Mouse (Mus musculus): ENCODE data around the gene Cdc42se1. TPM values are rescaled to one million over a fixed set of nuclear protein-coding genes. Genes with fewer than 3 reads are reported as not detected.

Cdc42se1 gene
- polyA plus RNA-seq, 1 experiment from 2014 or later, result 63.3 TPM

DNA sequence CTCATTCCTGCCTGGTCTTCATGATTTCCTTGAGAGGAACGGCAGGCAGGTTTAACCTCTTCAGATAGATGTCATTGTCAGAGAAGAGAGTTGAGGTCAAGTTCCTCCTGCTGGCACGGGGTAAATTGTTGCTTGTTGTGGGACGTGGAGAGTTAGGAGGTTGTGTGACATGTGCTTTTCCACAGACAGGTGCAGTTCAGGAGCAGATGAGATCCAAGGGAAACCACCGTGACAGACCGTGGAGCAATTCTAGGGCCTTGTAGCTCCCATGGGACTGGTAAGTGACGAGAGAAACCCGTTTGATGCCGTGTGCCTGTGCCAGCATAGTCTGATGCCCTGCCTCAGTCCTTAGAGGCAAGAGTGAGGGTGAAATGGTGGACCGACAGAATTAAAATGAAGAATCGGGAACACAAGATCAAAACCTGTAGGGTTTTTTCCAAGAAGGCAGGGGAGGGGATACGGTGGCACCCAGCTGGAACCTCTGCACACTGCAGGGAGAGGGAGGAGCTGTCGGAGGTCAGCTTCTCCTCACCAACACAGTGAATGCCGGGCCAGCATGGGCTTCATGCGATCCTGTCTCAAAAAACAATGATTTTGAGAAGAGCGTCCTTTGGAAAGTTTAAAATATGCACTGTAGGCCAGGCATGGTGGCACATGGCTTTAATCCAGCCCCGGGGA, 4.9 kb downstream of the Cdc42se1 start:
- Histone ChIP-seq H3K27me3 (ENCODE audit: control insufficient read depth, insufficient read depth, low read length) (no peaks in the 10 kb centered on the region), H3K36me3 (ENCODE audit: control insufficient read depth, insufficient read depth, low read length) (peaks cover 75% of the 10 kb centered on the region), H3K4me1 (ENCODE audit: control insufficient read depth in 2 of 2, insufficient read depth in 2 of 2, low read length in 2 of 2) (peaks cover 20 to 37% of the 10 kb centered on the region in 2 experiments), H3K4me3 (ENCODE audit: control insufficient read depth in 1 of 2, insufficient read depth in 1 of 2, low read depth in 1 of 2, low read length in 2 of 2) (no peak overlapping the region), H3K9ac (ENCODE audit: low read length) (peak overlapping the region; percentile 42; the same call in 1 of the 2 replicates), H3K27ac (replicated peaks in 1 of 2; ENCODE audit: control insufficient read depth in 1 of 2, insufficient read depth in 1 of 2, low read depth in 2 of 2, low read length in 2 of 2) (peak overlapping the region in 1 of 2 experiments; percentile 56; a peak in 1 of 4 replicates), H3K4me2 (ENCODE audit: low read length) (no peak overlapping the region), H3K9me3 (ENCODE audit: control insufficient read depth, low read length) (no peaks in the 10 kb centered on the region)
- 88% methylated on average over 16 of the region's 16 CpGs for WGBS
- no peak for ATAC-seq (ENCODE audit: insufficient number of reproducible peaks, insufficient read depth, low FRiP score, low read depth)

- no peak overlapping the region for H3K9ac ChIP-seq (ENCODE audit: low read length)
- peaks cover 75% of the 10 kb centered on the region for H3K36me3 ChIP-seq (ENCODE audit: control insufficient read depth, insufficient read depth, low read length)
- no peak for ATAC-seq (ENCODE audit: insufficient number of reproducible peaks, insufficient read depth, low FRiP score, low read depth)
- no peaks in the 10 kb centered on the region for H3K27me3 ChIP-seq (ENCODE audit: control insufficient read depth, insufficient read depth, low read length)
- H3K4me2 ChIP-seq (ENCODE audit: low read length), result no peak overlapping the region
- peaks cover 15 to 26% of the 10 kb centered on the region in 2 experiments; a peak in 3 of 4 replicates for H3K4me1 ChIP-seq (ENCODE audit: control insufficient read depth in 2 of 2, insufficient read depth in 2 of 2, low read length in 2 of 2)
- no peak overlapping the region for H3K27ac ChIP-seq (replicated peaks in 1 of 2; ENCODE audit: control insufficient read depth in 1 of 2, insufficient read depth in 1 of 2, low read depth in 2 of 2, low read length in 2 of 2)
- no peaks in the 10 kb centered on the region for H3K9me3 ChIP-seq (ENCODE audit: control insufficient read depth, low read length)
- WGBS, result 89% methylated on average over 23 of the region's 23 CpGs
- no peak overlapping the region for H3K4me3 ChIP-seq (ENCODE audit: control insufficient read depth in 1 of 2, insufficient read depth in 1 of 2, low read depth in 1 of 2, low read length in 2 of 2)
Measured at GRCm38 (mm10) chr3:95235386-95236301, 7.1 kb downstream of the Cdc42se1 start.

DNA sequence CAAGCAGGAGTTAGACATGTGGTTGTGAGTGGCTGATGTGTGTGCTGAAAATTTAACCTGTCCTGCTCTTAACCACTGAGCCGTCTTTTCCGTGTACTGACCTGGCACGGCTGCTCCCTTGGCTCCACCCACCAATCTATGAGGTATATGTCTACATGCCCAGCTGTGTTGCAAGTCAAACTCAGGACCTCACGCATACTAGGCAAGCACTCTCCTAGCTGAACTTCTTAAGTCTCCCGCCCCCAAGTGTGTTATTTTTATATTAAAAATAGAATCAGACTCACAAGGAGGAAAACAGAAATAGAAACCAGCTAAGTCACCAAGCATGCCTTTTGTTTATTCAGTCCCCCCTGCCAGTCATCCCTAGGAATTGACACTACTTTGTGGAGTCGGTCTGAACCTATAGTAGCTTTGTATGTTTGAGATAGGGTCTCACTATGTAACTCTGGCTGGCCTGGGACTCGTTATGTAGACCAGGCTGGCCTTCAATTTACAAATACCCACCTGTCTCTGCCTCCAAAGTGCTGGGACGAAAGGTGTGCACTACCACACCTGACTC, 9.1 kb downstream of the Cdc42se1 start:
- WGBS, result 63% methylated on average over 8 of the region's 8 CpGs
- ATAC-seq (ENCODE audit: insufficient number of reproducible peaks, insufficient read depth, low FRiP score, low read depth), result no peak
- Histone ChIP-seq H3K27me3 (ENCODE audit: control insufficient read depth, insufficient read depth, low read length) (no peaks in the 10 kb centered on the region), H3K4me3 (ENCODE audit: control insufficient read depth in 1 of 2, insufficient read depth in 1 of 2, low read depth in 1 of 2, low read length in 2 of 2) (no peak overlapping the region), H3K27ac (replicated peaks in 1 of 2; ENCODE audit: control insufficient read depth in 1 of 2, insufficient read depth in 1 of 2, low read depth in 2 of 2, low read length in 2 of 2) (0 out of 4 replicates have a peak overlapping the region, but pooled peaks of 1 of the 2 experiments have one; percentile 28), H3K9ac (ENCODE audit: low read length) (no peak overlapping the region), H3K9me3 (ENCODE audit: control insufficient read depth, low read length) (no peaks in the 10 kb centered on the region), H3K4me2 (ENCODE audit: low read length) (no peak overlapping the region), H3K4me1 (ENCODE audit: control insufficient read depth in 2 of 2, insufficient read depth in 2 of 2, low read length in 2 of 2) (peaks cover 7 to 9% of the 10 kb centered on the region in 2 experiments; a peak in 3 of 4 replicates), H3K36me3 (ENCODE audit: control insufficient read depth, insufficient read depth, low read length) (peaks cover 58% of the 10 kb centered on the region)

- H3K36me3 ChIP-seq (ENCODE audit: control insufficient read depth, insufficient read depth, low read length), result peaks cover 44% of the 10 kb centered on the region
- no peak overlapping the region for H3K9ac ChIP-seq (ENCODE audit: low read length)
- no peak overlapping the region for H3K27ac ChIP-seq (replicated peaks in 1 of 2; ENCODE audit: control insufficient read depth in 1 of 2, insufficient read depth in 1 of 2, low read depth in 2 of 2, low read length in 2 of 2)
- 85% methylated on average over 6 of the region's 6 CpGs for WGBS
- H3K9me3 ChIP-seq (ENCODE audit: control insufficient read depth, low read length), result no peaks in the 10 kb centered on the region
- H3K27me3 ChIP-seq (ENCODE audit: control insufficient read depth, insufficient read depth, low read length), result no peaks in the 10 kb centered on the region
- no peak for ATAC-seq (ENCODE audit: insufficient number of reproducible peaks, insufficient read depth, low FRiP score, low read depth)
- peaks cover 6 to 9% of the 10 kb centered on the region in 2 experiments; a peak in 2 of 4 replicates for H3K4me1 ChIP-seq (ENCODE audit: control insufficient read depth in 2 of 2, insufficient read depth in 2 of 2, low read length in 2 of 2)
- H3K4me3 ChIP-seq (ENCODE audit: control insufficient read depth in 1 of 2, insufficient read depth in 1 of 2, low read depth in 1 of 2, low read length in 2 of 2), result no peak overlapping the region
- H3K4me2 ChIP-seq (ENCODE audit: low read length), result no peak overlapping the region
Measured at GRCm38 (mm10) chr3:95239022-95239421, 10.5 kb downstream of the Cdc42se1 start.

DNA sequence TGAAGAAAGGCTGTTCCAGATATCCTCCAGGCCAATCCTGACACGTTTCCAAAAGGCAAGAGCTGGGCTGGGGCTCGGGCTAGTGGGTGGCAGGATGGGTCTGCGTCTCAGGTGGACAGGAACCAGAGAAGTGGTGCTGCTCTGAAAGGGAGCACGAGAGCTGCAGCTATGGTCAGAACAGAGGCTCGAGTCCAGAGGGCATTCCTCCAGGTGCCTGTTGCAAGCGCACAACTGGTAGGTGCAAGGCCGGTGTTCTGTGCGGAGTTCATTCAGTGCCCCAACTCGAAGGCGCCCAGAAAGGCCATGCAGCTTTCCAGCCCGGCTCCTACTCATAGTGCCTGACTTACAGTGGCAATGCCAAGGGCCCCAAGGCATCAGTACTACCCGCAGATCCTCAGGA, 11.4 kb downstream of the Cdc42se1 start:
- peaks cover 6 to 9% of the 10 kb centered on the region in 2 experiments; a peak in 2 of 4 replicates for H3K4me1 ChIP-seq (ENCODE audit: control insufficient read depth in 2 of 2, insufficient read depth in 2 of 2, low read length in 2 of 2)
- ATAC-seq (ENCODE audit: insufficient number of reproducible peaks, insufficient read depth, low FRiP score, low read depth), result no peak
- no peak overlapping the region for H3K9ac ChIP-seq (ENCODE audit: low read length)
- no peaks in the 10 kb centered on the region for H3K27me3 ChIP-seq (ENCODE audit: control insufficient read depth, insufficient read depth, low read length)
- no peak overlapping the region for H3K4me3 ChIP-seq (ENCODE audit: control insufficient read depth in 1 of 2, insufficient read depth in 1 of 2, low read depth in 1 of 2, low read length in 2 of 2)
- H3K36me3 ChIP-seq (ENCODE audit: control insufficient read depth, insufficient read depth, low read length), result peaks cover 34% of the 10 kb centered on the region
- WGBS, result 83% methylated on average over 12 of the region's 12 CpGs
- H3K27ac ChIP-seq (replicated peaks in 1 of 2; ENCODE audit: control insufficient read depth in 1 of 2, insufficient read depth in 1 of 2, low read depth in 2 of 2, low read length in 2 of 2), result no peak overlapping the region
- H3K4me2 ChIP-seq (ENCODE audit: low read length), result no peak overlapping the region
- H3K9me3 ChIP-seq (ENCODE audit: control insufficient read depth, low read length), result no peaks in the 10 kb centered on the region

- Histone ChIP-seq H3K4me3 (ENCODE audit: control insufficient read depth in 1 of 2, insufficient read depth in 1 of 2, low read depth in 1 of 2, low read length in 2 of 2) (peak overlapping the region in 1 of 2 experiments; percentile 2; a peak in 1 of 4 replicates), H3K27ac (replicated peaks in 1 of 2; ENCODE audit: control insufficient read depth in 1 of 2, insufficient read depth in 1 of 2, low read depth in 2 of 2, low read length in 2 of 2) (no peak overlapping the region), H3K36me3 (ENCODE audit: control insufficient read depth, insufficient read depth, low read length) (peaks cover 25% of the 10 kb centered on the region), H3K27me3 (ENCODE audit: control insufficient read depth, insufficient read depth, low read length) (no peaks in the 10 kb centered on the region), H3K9me3 (ENCODE audit: control insufficient read depth, low read length) (no peaks in the 10 kb centered on the region), H3K4me1 (ENCODE audit: control insufficient read depth in 2 of 2, insufficient read depth in 2 of 2, low read length in 2 of 2) (peaks cover 6 to 9% of the 10 kb centered on the region in 2 experiments; a peak in 2 of 4 replicates), H3K9ac (ENCODE audit: low read length) (peak overlapping the region; percentile 52; the same call in 1 of the 2 replicates), H3K4me2 (ENCODE audit: low read length) (peak overlapping the region; percentile 34)
- no peak for ATAC-seq (ENCODE audit: insufficient number of reproducible peaks, insufficient read depth, low FRiP score, low read depth)
- WGBS, result 22% methylated on average over 17 of the region's 17 CpGs
Measured at GRCm38 (mm10) chr3:95240900-95241299, 12.4 kb downstream of the Cdc42se1 start.

DNA sequence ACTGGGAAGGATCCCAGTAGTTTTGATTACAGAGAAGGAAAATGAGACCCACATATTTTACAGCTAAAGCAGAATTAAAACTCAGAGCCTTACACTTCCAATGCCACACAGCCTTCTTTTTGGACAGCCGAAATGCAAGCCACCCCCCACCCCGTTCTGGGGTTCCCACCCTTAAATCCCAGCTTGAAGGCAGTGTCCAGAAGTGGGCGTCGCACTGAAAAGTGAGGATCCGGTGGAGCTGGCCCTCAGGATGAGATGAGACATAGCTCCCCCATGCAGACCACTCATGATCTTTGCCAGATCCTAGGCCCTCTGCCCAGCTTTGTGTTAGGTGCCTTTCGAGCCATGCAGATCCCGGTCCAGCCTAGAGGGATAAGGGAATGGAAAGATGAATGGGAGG, 13.0 kb downstream of the Cdc42se1 start, which contains the start of gene Gm128:
Gene Gm128, minus strand, starts transcription at position 101 of the 400 bp plus-strand sequence.
- no peak for ATAC-seq (ENCODE audit: insufficient number of reproducible peaks, insufficient read depth, low FRiP score, low read depth)
- H3K9ac ChIP-seq (ENCODE audit: low read length), result peak within 1 kb of the TSS; percentile 52; the same call in 1 of the 2 replicates

More for the DNA sequence above, 13.0 kb downstream of the Cdc42se1 start, which contains the start of gene Gm128:
- Histone ChIP-seq H3K4me2 (ENCODE audit: low read length) (peak within 1 kb of the TSS; percentile 34), H3K27me3 (ENCODE audit: control insufficient read depth, insufficient read depth, low read length) (no peaks in the 10 kb centered on the region), H3K36me3 (ENCODE audit: control insufficient read depth, insufficient read depth, low read length) (peaks cover 19% of the 10 kb centered on the region), H3K4me3 (ENCODE audit: control insufficient read depth in 1 of 2, insufficient read depth in 1 of 2, low read depth in 1 of 2, low read length in 2 of 2) (peak within 1 kb of the TSS in 1 of 2 experiments; percentile 2; a peak in 1 of 4 replicates), H3K27ac (replicated peaks in 1 of 2; ENCODE audit: control insufficient read depth in 1 of 2, insufficient read depth in 1 of 2, low read depth in 2 of 2, low read length in 2 of 2) (no peak within 1 kb of the TSS), H3K9me3 (ENCODE audit: control insufficient read depth, low read length) (no peaks in the 10 kb centered on the region), H3K4me1 (ENCODE audit: control insufficient read depth in 2 of 2, insufficient read depth in 2 of 2, low read length in 2 of 2) (peaks cover 6 to 9% of the 10 kb centered on the region in 2 experiments; a peak in 2 of 4 replicates)
- WGBS, result 77% methylated on average over 7 of the region's 7 CpGs
